Mouse (Mus musculus) spleen, adult 2 months (tissue): Measurements from ENCODE around the gene Ccdc153. TPM values are rescaled to one million over a fixed set of nuclear protein-coding genes. Genes with fewer than 3 reads are reported as not detected.
A peak's percentile ranks its signal among the peaks of the same experiment; 100 is the strongest.

Source experiments
- DNase-seq, 2 experiments: peaks; one replicate each; pipeline versions ENCODE4 v3.0.0 to v3.0.0-alpha.2; 2012 to 2021; ENCODE audit warnings: low spot score in 2 of 2, low read depth in 1 of 2
- H3K27ac ChIP-seq: fragments of 200-500 bp; 2 replicates; pipeline ENCODE4 v1.5.1; 2012; ENCODE audit warnings: low read length, inconsistent platforms; ENCODE audit not compliant: insufficient read depth
- H3K27me3 ChIP-seq: fragments of 200-500 bp; 2 replicates; pipeline ENCODE4 v1.6.1; 2012; ENCODE audit warnings: mild to moderate bottlenecking, moderate library complexity, low read length, inconsistent platforms; ENCODE audit not compliant: control insufficient read depth, insufficient read depth
- H3K36me3 ChIP-seq: fragments of 200-500 bp; 2 replicates; pipeline ENCODE4 v1.6.1; 2012; ENCODE audit warnings: mild to moderate bottlenecking, low read length, inconsistent platforms; ENCODE audit not compliant: control insufficient read depth, insufficient read depth
- H3K4me1 ChIP-seq: fragments of 200-500 bp; 2 replicates; pipeline ENCODE4 v1.6.1; 2011; ENCODE audit warnings: inconsistent platforms; ENCODE audit not compliant: control insufficient read depth, insufficient read depth, insufficient read length
- H3K4me3 ChIP-seq: fragments of 200-500 bp; 2 replicates; pipeline ENCODE4 v1.5.1; 2011; ENCODE audit warnings: mild to moderate bottlenecking, inconsistent platforms; ENCODE audit not compliant: insufficient read depth, insufficient read length; ENCODE audit errors: extremely low read depth
- CTCF ChIP-seq: fragments of 200-500 bp; IDR thresholded peaks from 2 replicates; pipeline ENCODE4 v1.5.1; 2011; ENCODE audit warnings: mild to moderate bottlenecking, inconsistent platforms; ENCODE audit not compliant: insufficient read depth, insufficient read length, insufficient replicate concordance; ENCODE audit errors: extremely low read depth
- POLR2A ChIP-seq: fragments of 200-500 bp; IDR thresholded peaks from 2 replicates; pipeline ENCODE4 v1.6.1; 2011; ENCODE audit warnings: low read depth, low read length, inconsistent platforms
- WGBS: fragments of 180-500 bp; shearing (Covaris S2); methylation state at CpG from one replicate; pipeline ENCODE4 v1.1.7; 2018; 5-methylcytosine and 5-hydroxymethylcytosine counted together
- polyA plus RNA-seq: library from polyadenylated mRNA; depleted of rRNA; stranded (reverse); fragments of >200 nt; gene quantifications from 2 replicates; pipeline ENCODE4 v1.2.3, GENCODE M21; 2012

Ccdc153 gene
- polyA plus RNA-seq, 1 experiment: not detected

DNA sequence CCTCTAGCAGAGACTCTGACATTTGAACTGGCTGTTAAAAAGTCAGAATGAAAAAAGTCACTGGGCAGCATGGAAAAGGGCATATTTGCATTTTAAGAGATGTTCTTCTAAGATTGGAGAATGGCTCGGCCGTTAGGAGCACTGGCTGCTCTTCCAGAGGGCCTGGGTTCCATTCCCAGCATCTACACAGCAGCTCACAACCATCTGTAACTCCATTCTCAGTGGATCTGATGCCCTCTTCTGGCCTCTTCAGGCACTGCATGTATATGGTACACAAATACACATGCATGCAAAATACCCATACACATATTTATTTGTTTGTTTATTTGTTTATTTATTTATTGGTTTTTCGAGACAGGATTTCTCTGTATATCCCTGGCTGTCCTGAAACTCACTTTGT, 28.6 kb downstream of the Ccdc153 start:
- TF ChIP-seq CTCF (peak; percentile 22; the same call in 1 of the 2 replicates), POLR2A (no peak)
- Histone ChIP-seq H3K36me3 (no peaks in the 10 kb centered on the region), H3K4me1 (peaks cover 7% of the 10 kb centered on the region), H3K4me3 (no peak overlapping the region), H3K27ac (no peak overlapping the region), H3K27me3 (no peaks in the 10 kb centered on the region)
- 79% methylated on average over 3 of the region's 3 CpGs for WGBS
- peak in 1 of 2 experiments; percentile 38 for DNase-seq

GRCm38 (mm10) chr9:44269973-44270372, 29.5 kb downstream of the Ccdc153 start:
- H3K27me3 ChIP-seq: no peaks in the 10 kb centered on the region
- TF ChIP-seq CTCF: no peak
- no peak for TF ChIP-seq POLR2A
- H3K4me1 ChIP-seq: peaks cover 7% of the 10 kb centered on the region
- no peak overlapping the region for H3K4me3 ChIP-seq
- no peak overlapping the region for H3K27ac ChIP-seq
- H3K36me3 ChIP-seq: no peaks in the 10 kb centered on the region
- 90% methylated on average over 4 of the region's 4 CpGs for WGBS
- DNase-seq: no peak

DNA sequence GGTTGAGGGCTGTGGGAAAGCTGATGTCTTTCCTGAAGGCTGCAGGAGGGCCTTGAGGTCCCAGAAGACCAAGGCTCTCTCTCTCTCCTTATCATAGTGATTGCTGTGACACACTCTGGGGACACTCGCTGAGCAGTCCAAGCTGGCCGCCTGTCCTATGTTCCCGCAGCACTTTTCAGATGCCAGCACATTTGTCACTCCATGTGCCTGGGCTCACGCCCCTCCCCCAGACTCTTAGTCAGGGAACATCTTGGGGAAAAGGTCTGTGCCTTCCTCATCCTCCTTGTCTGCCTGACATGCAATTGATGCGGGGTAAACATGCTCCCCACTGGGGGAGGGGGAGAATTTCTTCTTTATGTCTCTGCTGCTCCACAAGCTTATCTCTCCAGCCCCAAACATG, 42.7 kb downstream of the Ccdc153 start:
- Histone ChIP-seq H3K36me3 (no peaks in the 10 kb centered on the region), H3K27me3 (peaks cover 12% of the 10 kb centered on the region), H3K27ac (no peak overlapping the region), H3K4me1 (peaks cover 11% of the 10 kb centered on the region), H3K4me3 (no peak overlapping the region)
- no peak for TF ChIP-seq POLR2A
- TF ChIP-seq CTCF: no peak
- DNase-seq: no peak
- WGBS: 82% methylated on average over 5 of the region's 5 CpGs

DNA sequence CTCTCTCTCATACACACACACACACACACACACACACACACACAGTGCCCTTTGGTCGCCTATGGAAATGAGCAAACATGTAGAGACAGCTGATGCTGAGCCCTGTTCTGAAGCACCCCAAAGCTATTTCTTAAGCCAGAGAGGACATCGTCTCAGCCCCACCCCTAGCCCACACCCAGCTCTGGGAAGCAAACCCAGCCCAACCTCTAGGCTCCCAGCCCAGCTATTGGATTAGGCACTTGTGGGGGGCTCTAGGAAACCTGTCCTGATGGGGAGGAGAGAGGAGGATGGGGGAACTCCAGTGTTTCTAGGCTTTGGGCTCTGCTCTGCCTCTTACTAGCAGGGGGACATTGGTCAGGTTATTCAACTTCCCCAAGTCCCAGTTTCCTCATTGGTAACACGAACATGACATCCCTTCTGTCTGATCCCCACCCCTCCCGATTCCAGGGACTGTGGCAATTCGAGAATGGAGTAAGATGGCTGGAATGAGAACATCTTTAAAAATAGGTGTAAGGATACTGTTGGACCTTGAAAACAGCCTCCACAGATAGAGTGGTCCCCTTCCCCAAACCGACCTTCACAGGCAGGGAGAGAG, 45.9 kb downstream of the Ccdc153 start:
- H3K27ac ChIP-seq: no peak overlapping the region

DNA sequence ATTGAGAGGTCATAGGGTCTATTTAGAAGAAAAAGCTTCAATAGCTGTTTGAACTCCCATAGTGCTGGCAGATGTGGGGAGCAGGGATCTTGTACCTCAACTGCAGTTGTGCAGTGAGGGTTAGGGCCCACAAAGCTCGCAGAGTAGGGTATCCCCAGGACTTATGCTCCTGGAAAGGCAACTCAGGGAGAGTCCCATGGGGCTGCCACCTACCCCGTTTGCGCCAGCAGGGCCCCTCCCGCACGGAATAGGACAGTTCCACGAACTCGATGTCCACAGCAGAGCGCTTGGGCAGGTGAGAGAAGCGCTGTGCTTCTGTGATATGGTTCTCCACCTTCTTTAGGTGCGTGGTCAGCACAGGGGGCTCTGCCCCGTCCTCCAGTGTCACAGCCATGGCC, 46.5 kb downstream of the Ccdc153 start:
- TF ChIP-seq POLR2A: no peak
- no peak for TF ChIP-seq CTCF
- Histone ChIP-seq H3K27me3 (peaks cover 23% of the 10 kb centered on the region), H3K36me3 (peaks cover 5% of the 10 kb centered on the region; the same call in 1 of the 2 replicates), H3K4me3 (peak overlapping the region; percentile 54; the same call in 1 of the 2 replicates), H3K27ac (no peak overlapping the region), H3K4me1 (peaks cover 15% of the 10 kb centered on the region)
- DNase-seq: no peak
- 13% methylated on average over 11 of the region's 11 CpGs for WGBS

More for the DNA sequence above, 45.9 kb downstream of the Ccdc153 start:
- Histone ChIP-seq H3K4me1 (peaks cover 15% of the 10 kb centered on the region), H3K36me3 (peaks cover 3% of the 10 kb centered on the region; the same call in 1 of the 2 replicates), H3K27me3 (peaks cover 23% of the 10 kb centered on the region), H3K4me3 (no peak overlapping the region; the same call in 1 of the 2 replicates)
- no peak for TF ChIP-seq POLR2A
- TF ChIP-seq CTCF: no peak
- 20% methylated on average over 6 of the region's 6 CpGs for WGBS
- DNase-seq: no peak

DNA sequence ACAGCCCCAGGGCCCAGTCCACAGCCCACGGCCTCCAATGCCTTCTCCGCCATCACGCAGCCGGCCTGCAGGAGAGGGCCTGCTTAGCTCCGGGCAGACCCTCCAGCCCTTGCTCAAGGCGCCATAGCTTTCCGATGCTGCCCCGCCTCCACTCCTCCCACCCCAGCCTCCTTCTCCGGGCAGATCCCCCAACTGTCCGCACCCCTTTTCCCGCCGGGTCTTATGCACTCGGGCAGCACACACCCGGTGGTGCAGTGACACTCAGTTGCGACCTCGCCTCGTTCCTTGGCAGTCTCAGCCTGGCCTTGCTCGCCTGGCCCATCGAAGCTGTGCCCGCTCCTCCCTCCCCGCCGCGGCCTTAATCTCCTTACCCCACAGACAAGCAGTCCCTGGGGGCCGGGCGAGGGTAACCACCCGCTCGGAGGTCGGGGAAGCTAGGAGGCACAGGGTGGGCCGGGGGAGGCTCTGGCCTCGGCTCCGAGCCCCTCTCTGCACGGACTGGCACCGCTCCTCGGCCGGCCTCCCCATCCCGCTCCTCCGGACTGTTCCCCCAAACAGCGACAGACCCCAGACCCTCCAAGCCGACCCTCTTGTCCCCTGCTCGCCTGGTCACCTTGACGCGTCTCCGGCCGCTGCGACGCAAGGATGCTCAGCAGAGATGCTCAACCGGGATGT, 47.1 kb downstream of the Ccdc153 start:
- Histone ChIP-seq H3K27ac (no peak overlapping the region), H3K36me3 (peaks cover 5% of the 10 kb centered on the region; the same call in 1 of the 2 replicates), H3K4me1 (peaks cover 15% of the 10 kb centered on the region), H3K4me3 (peak overlapping the region; percentile 54), H3K27me3 (peaks cover 23% of the 10 kb centered on the region)
- WGBS: 6% methylated on average over 47 of the region's 47 CpGs
- no peak for DNase-seq
- TF ChIP-seq CTCF (no peak), POLR2A (no peak)
